Mouse (Mus musculus): ENCODE results near the gene Itga8.

GRCm38 (mm10) chr2:12160486-12160885, 141.2 kb downstream of the Itga8 start:
- no peak for TF ChIP-seq CTCF (IDR thresholded peaks at IDR 0.05; ENCODE audit: insufficient read depth, low read depth, low read length)
- no peak for TF ChIP-seq POLR2A (IDR thresholded peaks at IDR 0.05; ENCODE audit: insufficient read depth, low read depth, low read length)
